Mouse (Mus musculus): Measurements from ENCODE around the gene Hnrnpa0. TPM values are rescaled to one million over a fixed set of nuclear protein-coding genes. Genes with fewer than 3 reads are reported as not detected.

The Hnrnpa0 gene
- polyA plus RNA-seq, 1 experiment from 2014 or later, result 26.4 TPM

DNA sequence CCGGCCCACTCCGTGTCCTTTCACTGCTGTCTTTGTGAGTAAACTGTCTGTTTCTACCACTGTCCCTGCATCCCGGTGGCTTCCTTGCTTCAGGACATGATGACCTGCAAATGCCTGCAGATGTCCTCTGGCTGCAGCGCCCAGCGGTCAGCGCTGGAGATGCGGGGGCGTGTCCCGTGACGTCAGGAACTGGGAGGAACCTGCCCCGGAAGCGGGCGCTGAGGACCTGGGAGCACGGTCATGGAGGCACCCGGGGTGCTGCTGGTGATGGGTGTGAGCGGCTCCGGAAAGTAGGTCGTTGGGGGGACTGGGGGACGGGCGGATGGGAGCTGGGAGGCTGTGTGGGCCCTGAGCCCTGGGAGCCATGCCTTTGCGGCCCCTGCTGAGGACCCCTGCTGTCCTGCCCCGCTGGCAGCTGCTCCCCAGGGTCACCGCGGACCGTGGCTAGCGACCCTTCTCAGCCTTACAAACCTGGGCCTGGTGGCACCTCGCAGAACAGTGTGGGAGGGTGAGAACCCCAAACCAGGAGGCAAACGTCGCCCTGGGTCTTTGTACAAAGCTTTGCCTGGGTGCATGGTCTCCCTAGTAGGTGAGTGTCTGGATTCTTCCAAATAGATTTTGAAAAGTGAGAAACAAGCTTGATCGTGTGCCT is 29.2 kb upstream of the Hnrnpa0 start, which contains the start of gene Idnk:
Gene Idnk (plus strand): TSS at position 203 of the 652 bp plus-strand sequence.
- Histone ChIP-seq H3K27ac (replicated peaks in 1 of 2; ENCODE audit: control insufficient read depth in 1 of 2, insufficient read depth in 1 of 2, low read depth in 2 of 2, low read length in 2 of 2) (peak within 1 kb of the TSS; percentile 29 to 67), H3K36me3 (ENCODE audit: control insufficient read depth, insufficient read depth, low read length) (peaks cover 14% of the 10 kb centered on the region), H3K9me3 (ENCODE audit: control insufficient read depth, low read length) (0 out of 2 replicates have a peak, but pooled peaks cover 4% of the 10 kb centered on the region), H3K9ac (ENCODE audit: low read length) (peak within 1 kb of the TSS; percentile 81), H3K4me3 (ENCODE audit: control insufficient read depth in 1 of 2, insufficient read depth in 1 of 2, low read depth in 1 of 2, low read length in 2 of 2) (peak within 1 kb of the TSS; percentile 58 to 91), H3K27me3 (ENCODE audit: control insufficient read depth, insufficient read depth, low read length) (no peaks in the 10 kb centered on the region), H3K4me2 (ENCODE audit: low read length) (peak within 1 kb of the TSS; percentile 96), H3K4me1 (ENCODE audit: control insufficient read depth in 2 of 2, insufficient read depth in 2 of 2, low read length in 2 of 2) (peaks cover 5 to 9% of the 10 kb centered on the region in 2 experiments; a peak in 3 of 4 replicates)
- under 1% methylated on average over 28 of the region's 30 CpGs for WGBS
- peak; percentile 86 for ATAC-seq (ENCODE audit: insufficient number of reproducible peaks, insufficient read depth, low FRiP score, low read depth)

DNA sequence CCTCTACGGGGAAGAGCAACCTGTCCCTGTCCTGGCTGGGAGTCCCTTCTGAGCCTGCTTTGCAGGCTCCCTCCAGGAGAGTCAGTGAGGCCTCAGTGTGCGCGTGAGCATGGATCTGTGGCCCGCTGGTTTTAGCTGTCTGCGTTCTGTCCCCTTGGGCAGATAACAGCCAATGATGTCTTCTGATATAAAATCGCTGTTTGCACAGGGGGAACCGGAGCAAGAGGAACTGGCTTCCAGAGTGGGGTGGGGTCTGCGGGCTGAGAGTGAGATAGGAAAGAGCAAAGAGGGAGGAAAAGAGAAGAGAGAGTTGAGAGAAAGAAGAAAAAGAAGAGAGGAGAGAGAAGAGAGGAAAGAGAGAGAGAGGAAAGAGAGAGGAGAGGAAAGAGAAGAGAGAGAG is 28.7 kb upstream of the Hnrnpa0 start:
- Histone ChIP-seq H3K27me3 (ENCODE audit: control insufficient read depth, insufficient read depth, low read length) (no peaks in the 10 kb centered on the region), H3K9me3 (ENCODE audit: control insufficient read depth, low read length) (0 out of 2 replicates have a peak, but pooled peaks cover 4% of the 10 kb centered on the region), H3K9ac (ENCODE audit: low read length) (peak overlapping the region; percentile 81), H3K27ac (replicated peaks in 1 of 2; ENCODE audit: control insufficient read depth in 1 of 2, insufficient read depth in 1 of 2, low read depth in 2 of 2, low read length in 2 of 2) (no peak overlapping the region; a peak in 1 of 4 replicates), H3K36me3 (ENCODE audit: control insufficient read depth, insufficient read depth, low read length) (peaks cover 14% of the 10 kb centered on the region), H3K4me3 (ENCODE audit: control insufficient read depth in 1 of 2, insufficient read depth in 1 of 2, low read depth in 1 of 2, low read length in 2 of 2) (peak overlapping the region; percentile 58 to 91), H3K4me1 (ENCODE audit: control insufficient read depth in 2 of 2, insufficient read depth in 2 of 2, low read length in 2 of 2) (peaks cover 5 to 9% of the 10 kb centered on the region in 2 experiments; a peak in 3 of 4 replicates), H3K4me2 (ENCODE audit: low read length) (peak overlapping the region; percentile 96)
- 13% methylated on average over 8 of the region's 8 CpGs for WGBS
- no peak for ATAC-seq (ENCODE audit: insufficient number of reproducible peaks, insufficient read depth, low FRiP score, low read depth)

DNA sequence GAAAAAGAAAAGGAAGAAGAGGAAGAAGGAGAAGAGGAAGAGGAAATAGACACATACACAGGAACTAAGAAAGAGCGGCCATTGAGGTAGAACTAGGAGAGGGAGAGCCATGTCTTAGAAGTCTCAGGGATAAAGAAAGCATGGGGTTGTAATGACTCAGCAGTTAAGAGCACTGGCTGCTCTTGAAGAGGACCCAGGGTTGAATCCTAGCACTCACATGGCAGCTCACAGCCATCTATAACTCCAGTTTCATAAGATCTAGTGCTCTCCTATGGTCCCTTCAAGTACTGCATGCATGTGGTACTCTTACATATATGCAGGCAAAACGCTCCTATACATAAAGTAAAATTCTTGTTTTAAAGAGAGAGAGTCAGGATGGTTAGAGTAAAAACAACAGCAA is 27.7 kb upstream of the Hnrnpa0 start:
- H3K4me1 ChIP-seq (ENCODE audit: control insufficient read depth in 2 of 2, insufficient read depth in 2 of 2, low read length in 2 of 2), result peaks cover 5 to 9% of the 10 kb centered on the region in 2 experiments; a peak in 3 of 4 replicates
- H3K27me3 ChIP-seq (ENCODE audit: control insufficient read depth, insufficient read depth, low read length), result no peaks in the 10 kb centered on the region
- 85% methylated on average over 2 of the region's 2 CpGs for WGBS
- no peak overlapping the region for H3K4me2 ChIP-seq (ENCODE audit: low read length)
- peaks cover 11% of the 10 kb centered on the region; the same call in 1 of the 2 replicates for H3K36me3 ChIP-seq (ENCODE audit: control insufficient read depth, insufficient read depth, low read length)
- ATAC-seq (ENCODE audit: insufficient number of reproducible peaks, insufficient read depth, low FRiP score, low read depth), result no peak
- H3K9ac ChIP-seq (ENCODE audit: low read length), result no peak overlapping the region
- H3K4me3 ChIP-seq (ENCODE audit: control insufficient read depth in 1 of 2, insufficient read depth in 1 of 2, low read depth in 1 of 2, low read length in 2 of 2), result no peak overlapping the region
- no peak overlapping the region for H3K27ac ChIP-seq (replicated peaks in 1 of 2; ENCODE audit: control insufficient read depth in 1 of 2, insufficient read depth in 1 of 2, low read depth in 2 of 2, low read length in 2 of 2)
- H3K9me3 ChIP-seq (ENCODE audit: control insufficient read depth, low read length), result no peaks in the 10 kb centered on the region

DNA sequence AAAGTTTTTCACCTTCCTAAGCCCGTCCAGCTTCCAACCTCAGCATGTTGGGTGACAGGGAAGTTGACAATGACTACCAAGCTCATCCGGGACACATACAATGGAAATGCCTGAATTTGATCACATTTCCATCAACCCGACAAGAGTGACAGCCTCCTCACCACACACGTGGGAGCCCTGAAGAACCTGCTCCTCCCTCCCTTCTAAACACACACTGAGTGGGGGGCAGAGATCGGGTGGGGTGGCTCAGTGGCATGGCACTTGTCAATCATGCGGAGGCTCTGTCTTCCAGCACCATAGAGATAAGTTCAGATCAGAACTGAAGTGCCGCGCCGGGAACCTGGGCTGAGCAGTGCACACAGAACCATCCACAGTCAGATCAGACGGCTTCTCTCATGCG is 22.1 kb upstream of the Hnrnpa0 start:
- Histone ChIP-seq H3K4me3 (ENCODE audit: control insufficient read depth in 1 of 2, insufficient read depth in 1 of 2, low read depth in 1 of 2, low read length in 2 of 2) (no peak overlapping the region), H3K27ac (replicated peaks in 1 of 2; ENCODE audit: control insufficient read depth in 1 of 2, insufficient read depth in 1 of 2, low read depth in 2 of 2, low read length in 2 of 2) (no peak overlapping the region), H3K9me3 (ENCODE audit: control insufficient read depth, low read length) (no peaks in the 10 kb centered on the region), H3K4me2 (ENCODE audit: low read length) (no peak overlapping the region), H3K4me1 (ENCODE audit: control insufficient read depth in 2 of 2, insufficient read depth in 2 of 2, low read length in 2 of 2) (peaks cover 0 to 4% of the 10 kb centered on the region in 2 experiments; a peak in 2 of 4 replicates), H3K9ac (ENCODE audit: low read length) (no peak overlapping the region), H3K36me3 (ENCODE audit: control insufficient read depth, insufficient read depth, low read length) (no peaks in the 10 kb centered on the region), H3K27me3 (ENCODE audit: control insufficient read depth, insufficient read depth, low read length) (peaks cover 4% of the 10 kb centered on the region; the same call in 1 of the 2 replicates)
- no peak for ATAC-seq (ENCODE audit: insufficient number of reproducible peaks, insufficient read depth, low FRiP score, low read depth)
- 67% methylated on average over 11 of the region's 11 CpGs for WGBS

DNA sequence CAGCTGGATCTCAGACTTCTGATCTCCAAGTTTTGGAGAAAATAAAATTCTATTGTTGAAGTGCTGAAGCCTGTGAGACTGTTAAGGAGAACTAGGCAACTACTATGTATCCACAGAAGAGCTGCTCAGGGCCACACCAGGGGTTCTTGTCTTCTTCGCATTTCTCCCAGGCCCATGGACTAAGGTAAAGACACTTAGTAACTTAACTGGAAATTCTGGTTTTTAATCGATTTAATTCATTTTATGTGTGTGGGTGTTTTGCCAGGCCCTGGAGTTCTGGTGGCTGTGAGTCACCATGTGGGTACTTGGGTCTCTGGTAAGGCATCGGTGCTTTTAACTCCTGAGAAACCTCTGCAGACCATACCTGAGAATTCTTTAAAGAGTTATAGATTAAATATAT is 21.3 kb upstream of the Hnrnpa0 start:
- Histone ChIP-seq H3K27me3 (ENCODE audit: control insufficient read depth, insufficient read depth, low read length) (peaks cover 4% of the 10 kb centered on the region; the same call in 1 of the 2 replicates), H3K36me3 (ENCODE audit: control insufficient read depth, insufficient read depth, low read length) (no peaks in the 10 kb centered on the region), H3K27ac (replicated peaks in 1 of 2; ENCODE audit: control insufficient read depth in 1 of 2, insufficient read depth in 1 of 2, low read depth in 2 of 2, low read length in 2 of 2) (no peak overlapping the region), H3K9me3 (ENCODE audit: control insufficient read depth, low read length) (no peaks in the 10 kb centered on the region), H3K9ac (ENCODE audit: low read length) (no peak overlapping the region), H3K4me1 (ENCODE audit: control insufficient read depth in 2 of 2, insufficient read depth in 2 of 2, low read length in 2 of 2) (peaks cover 0 to 4% of the 10 kb centered on the region in 2 experiments; a peak in 2 of 4 replicates), H3K4me2 (ENCODE audit: low read length) (no peak overlapping the region), H3K4me3 (ENCODE audit: control insufficient read depth in 1 of 2, insufficient read depth in 1 of 2, low read depth in 1 of 2, low read length in 2 of 2) (no peak overlapping the region)
- WGBS, result 82% methylated on average over 3 of the region's 3 CpGs
- no peak for ATAC-seq (ENCODE audit: insufficient number of reproducible peaks, insufficient read depth, low FRiP score, low read depth)

DNA sequence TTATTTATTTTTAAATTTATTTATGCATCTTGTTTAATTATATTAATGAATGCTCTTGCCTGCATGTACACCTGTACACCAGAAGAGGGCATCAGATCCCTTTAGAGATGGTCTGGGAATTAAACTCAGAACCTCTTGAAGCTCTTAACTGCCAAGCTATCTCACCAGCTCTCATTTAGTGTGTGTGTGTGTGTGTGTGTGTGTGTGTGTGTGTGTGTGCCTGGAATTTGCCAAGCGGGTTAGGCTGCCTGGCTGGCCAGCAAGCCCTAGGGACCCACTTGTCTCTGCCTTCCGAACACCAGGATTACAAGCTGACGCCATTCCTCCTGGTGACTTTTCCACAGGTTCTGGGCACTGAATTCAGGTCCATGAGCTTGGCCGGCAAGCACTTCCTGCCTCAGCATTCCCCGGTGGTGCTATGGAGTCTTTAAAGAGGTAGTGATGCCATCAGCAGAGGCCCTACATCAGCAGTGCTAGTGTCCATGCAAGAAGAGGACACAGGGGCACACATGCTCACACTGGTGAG is 20.7 kb upstream of the Hnrnpa0 start:
- 29% methylated on average over 5 of the region's 5 CpGs for WGBS
- peak overlapping the region in 1 of 2 experiments; percentile 36; a peak in 2 of 4 replicates for H3K4me3 ChIP-seq (ENCODE audit: control insufficient read depth in 1 of 2, insufficient read depth in 1 of 2, low read depth in 1 of 2, low read length in 2 of 2)
- no peak overlapping the region; the same call in 1 of the 2 replicates for H3K9ac ChIP-seq (ENCODE audit: low read length)
- peaks cover 4% of the 10 kb centered on the region; the same call in 1 of the 2 replicates for H3K27me3 ChIP-seq (ENCODE audit: control insufficient read depth, insufficient read depth, low read length)
- H3K4me2 ChIP-seq (ENCODE audit: low read length), result peak overlapping the region; percentile 81
- H3K9me3 ChIP-seq (ENCODE audit: control insufficient read depth, low read length), result no peaks in the 10 kb centered on the region
- H3K36me3 ChIP-seq (ENCODE audit: control insufficient read depth, insufficient read depth, low read length), result no peaks in the 10 kb centered on the region
- no peak for ATAC-seq (ENCODE audit: insufficient number of reproducible peaks, insufficient read depth, low FRiP score, low read depth)
- H3K27ac ChIP-seq (replicated peaks in 1 of 2; ENCODE audit: control insufficient read depth in 1 of 2, insufficient read depth in 1 of 2, low read depth in 2 of 2, low read length in 2 of 2), result no peak overlapping the region
- peaks cover 0 to 4% of the 10 kb centered on the region in 2 experiments; a peak in 2 of 4 replicates for H3K4me1 ChIP-seq (ENCODE audit: control insufficient read depth in 2 of 2, insufficient read depth in 2 of 2, low read length in 2 of 2)

DNA sequence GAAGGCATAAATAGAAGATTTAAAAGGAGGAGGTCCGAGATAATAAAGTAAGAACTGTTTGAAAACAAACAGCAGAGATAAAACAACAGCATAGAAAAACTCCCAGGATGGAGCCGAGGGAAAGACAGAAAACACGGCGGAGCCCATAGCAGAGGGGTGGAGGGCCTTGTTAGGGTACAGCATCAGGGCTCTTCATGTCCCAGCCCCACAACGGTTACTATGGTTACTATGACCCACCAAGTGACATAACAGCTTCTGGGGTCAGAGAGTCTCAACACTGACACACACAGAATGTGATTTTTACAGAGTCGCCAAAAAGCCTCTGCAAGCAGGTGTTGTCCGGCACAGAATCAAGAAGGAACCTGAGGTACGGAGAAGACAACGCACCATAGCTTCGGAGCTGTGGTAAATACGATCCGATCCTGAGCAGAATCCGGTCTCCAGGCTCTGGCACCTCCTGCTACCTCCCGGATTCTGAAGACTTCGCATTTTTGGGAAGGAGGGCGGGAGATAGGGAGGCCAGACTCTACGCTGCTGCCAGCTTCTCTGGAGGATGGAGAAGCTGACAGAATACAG is 20.0 kb upstream of the Hnrnpa0 start:
- ATAC-seq (ENCODE audit: insufficient number of reproducible peaks, insufficient read depth, low FRiP score, low read depth), result no peak

More for the DNA sequence above, 20.0 kb upstream of the Hnrnpa0 start:
- Histone ChIP-seq H3K9me3 (ENCODE audit: control insufficient read depth, low read length) (no peaks in the 10 kb centered on the region), H3K4me1 (ENCODE audit: control insufficient read depth in 2 of 2, insufficient read depth in 2 of 2, low read length in 2 of 2) (peaks cover 0 to 4% of the 10 kb centered on the region in 2 experiments; a peak in 2 of 4 replicates), H3K27me3 (ENCODE audit: control insufficient read depth, insufficient read depth, low read length) (peaks cover 4% of the 10 kb centered on the region; the same call in 1 of the 2 replicates), H3K4me3 (ENCODE audit: control insufficient read depth in 1 of 2, insufficient read depth in 1 of 2, low read depth in 1 of 2, low read length in 2 of 2) (peak overlapping the region; percentile 36 to 50), H3K4me2 (ENCODE audit: low read length) (peak overlapping the region; percentile 81), H3K27ac (replicated peaks in 1 of 2; ENCODE audit: control insufficient read depth in 1 of 2, insufficient read depth in 1 of 2, low read depth in 2 of 2, low read length in 2 of 2) (no peak overlapping the region), H3K9ac (ENCODE audit: low read length) (peak overlapping the region; percentile 47; the same call in 1 of the 2 replicates), H3K36me3 (ENCODE audit: control insufficient read depth, insufficient read depth, low read length) (no peaks in the 10 kb centered on the region)
- under 1% methylated on average over 17 of the region's 17 CpGs for WGBS

Data from heart, embryonic 14.5 days (tissue).